ENCODE assay signal across 15 mouse cellular contexts in the genomic region with DNA sequence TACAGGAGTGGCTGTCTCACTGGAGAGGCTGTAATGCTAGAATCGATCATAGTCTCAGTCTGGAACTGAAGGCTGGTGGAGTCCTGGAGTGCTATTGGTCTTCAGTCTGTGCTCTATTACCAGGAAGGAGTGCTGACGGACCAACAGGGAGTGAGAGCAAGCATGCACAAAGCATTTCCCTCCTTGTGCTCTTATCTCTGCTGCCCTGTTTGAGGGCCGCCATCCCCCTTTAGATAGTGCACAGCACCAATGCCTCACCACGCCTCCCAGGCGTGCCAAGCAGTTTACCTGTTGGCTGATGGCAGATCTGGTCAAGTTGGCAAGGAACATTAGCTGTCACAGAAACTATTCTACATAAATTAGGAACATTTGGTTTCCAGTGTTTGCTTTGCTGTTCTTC. TPM values are rescaled to one million over a fixed set of nuclear protein-coding genes. Genes with fewer than 3 reads are reported as not detected.
DNase-seq lines count a peak whose midpoint lies in the region; ATAC-seq and TF ChIP-seq lines count a peak whose summit lies in the region.
"Had no signal": no experiment of that assay in that cellular context is flagged by ENCODE, and none has a peak within 500 bp of the region (broad histone marks: within the 10 kb centered on the region; RNA-seq: fewer than 3 reads in every experiment).

No protein-coding gene starts in this region.

- no peaks in the 10 kb centered on the region for H3K9me3 ChIP-seq in kidney, embryonic 14.5 days (ENCODE audit: control insufficient read depth, low read length)
- no peaks in the 10 kb centered on the region for H3K9me3 ChIP-seq in liver, embryonic 11.5 days (ENCODE audit: control insufficient read depth, low read length)
- no peaks in the 10 kb centered on the region for H3K9me3 ChIP-seq in stomach, embryonic 14.5 days (ENCODE audit: control insufficient read depth, low read depth, low read length)
- no peaks in the 10 kb centered on the region for H3K9me3 ChIP-seq in forebrain, embryonic 10.5 days
- H3K9me3 ChIP-seq: limb, embryonic 15.5 days had no signal

- ATAC-seq in kidney, embryonic 14.5 days (ENCODE audit: low FRiP score, low TSS enrichment) = no peak
- ATAC-seq in common myeloid progenitor, adult 5-6 weeks (replicated peaks; ENCODE audit: low read depth, poor library complexity, severe bottlenecking) = peak; percentile 70
- ATAC-seq in liver, embryonic 11.5 days (replicated peaks; ENCODE audit: low FRiP score) = peak; percentile 98
- ATAC-seq in stomach, embryonic 14.5 days (ENCODE audit: insufficient number of reproducible peaks, insufficient read depth, low FRiP score, low read depth) = peak; percentile 56; the same call in 1 of the 2 replicates
- ATAC-seq: CD4-positive, CD25-positive, alpha-beta regulatory T cell, adult 4 months; Patski had no signal

- H3K36me3 ChIP-seq in kidney, adult 2 months (ENCODE audit: control insufficient read depth, insufficient read depth, low read length) = no peaks in the 10 kb centered on the region
- H3K36me3 ChIP-seq in kidney, embryonic 14.5 days (ENCODE audit: control insufficient read depth, insufficient read depth, low read length) = no peaks in the 10 kb centered on the region
- no peaks in the 10 kb centered on the region for H3K36me3 ChIP-seq in liver, embryonic 11.5 days (ENCODE audit: control insufficient read depth, insufficient read depth, low read length)
- no peaks in the 10 kb centered on the region for H3K36me3 ChIP-seq in stomach, embryonic 14.5 days (ENCODE audit: control insufficient read depth, insufficient read depth, low read length)
- peaks cover 28% of the 10 kb centered on the region for H3K36me3 ChIP-seq in forebrain, embryonic 10.5 days (replicated peaks)

- no peak overlapping the region for H3K4me3 ChIP-seq in kidney, adult 2 months (ENCODE audit: insufficient read depth, low read depth, low read length)
- no peak overlapping the region for H3K4me3 ChIP-seq in kidney, embryonic 14.5 days (ENCODE audit: low read length)
- H3K4me3 ChIP-seq in liver, embryonic 11.5 days (ENCODE audit: low read depth, low read length) = no peak overlapping the region
- H3K4me3 ChIP-seq in stomach, embryonic 14.5 days (ENCODE audit: low read depth, low read length) = no peak overlapping the region
- no peak overlapping the region for H3K4me3 ChIP-seq in cerebellum, adult 2 months (replicated peaks; ENCODE audit: insufficient read depth, low read depth, low read length)
- no peak overlapping the region for H3K4me3 ChIP-seq in forebrain, embryonic 10.5 days
- H3K4me3 ChIP-seq: left cerebral cortex, adult 2 months; limb, embryonic 15.5 days had no signal

- TF ChIP-seq CTCF in kidney, adult 2 months (conservative IDR thresholded peaks at IDR 0.05; ENCODE audit: insufficient read depth, insufficient read length, low read depth, low read length) = no peak
- no peak for TF ChIP-seq CTCF in cerebellum, adult 2 months (IDR thresholded peaks at IDR 0.05; ENCODE audit: borderline replicate concordance, insufficient read depth, low read depth, low read length)

- H3K4me1 ChIP-seq in kidney, adult 2 months (ENCODE audit: control insufficient read depth, insufficient read depth, low read length) = peaks cover 32% of the 10 kb centered on the region
- H3K4me1 ChIP-seq in kidney, embryonic 14.5 days (ENCODE audit: control insufficient read depth, insufficient read depth, low read length) = peaks cover 4% of the 10 kb centered on the region; the same call in 1 of the 2 replicates
- peaks cover 30% of the 10 kb centered on the region for H3K4me1 ChIP-seq in liver, embryonic 11.5 days (replicated peaks; ENCODE audit: control insufficient read depth, insufficient read depth, low read length)
- H3K4me1 ChIP-seq in stomach, embryonic 14.5 days (ENCODE audit: control insufficient read depth, insufficient read depth, low read length) = peaks cover 9% of the 10 kb centered on the region
- H3K4me1 ChIP-seq in cerebellum, adult 2 months (ENCODE audit: control insufficient read depth, insufficient read depth, low read length) = no peaks in the 10 kb centered on the region
- H3K4me1 ChIP-seq in forebrain, embryonic 10.5 days = no peaks in the 10 kb centered on the region

- no peak overlapping the region for H3K4me2 ChIP-seq in kidney, embryonic 14.5 days (replicated peaks; ENCODE audit: low read depth, low read length)
- peak overlapping the region; percentile 6; the same call in 1 of the 2 replicates for H3K4me2 ChIP-seq in liver, embryonic 11.5 days
- no peak overlapping the region for H3K4me2 ChIP-seq in stomach, embryonic 14.5 days (replicated peaks; ENCODE audit: low read depth, low read length)
- H3K4me2 ChIP-seq: limb, embryonic 15.5 days had no signal

- WGBS in kidney, adult 2 months = 63% methylated on average over 5 of the region's 5 CpGs
- WGBS in kidney, embryonic 14.5 days = 88% methylated on average over 5 of the region's 5 CpGs
- 30% methylated on average over 5 of the region's 5 CpGs for WGBS in liver, embryonic 11.5 days
- WGBS in stomach, embryonic 14.5 days = 69% methylated on average over 5 of the region's 5 CpGs
- WGBS in cerebellum, adult 2 months = 71% methylated on average over 5 of the region's 5 CpGs
- 86% methylated on average over 5 of the region's 5 CpGs for WGBS in forebrain, embryonic 10.5 days

- no peak overlapping the region for H3K9ac ChIP-seq in kidney, embryonic 14.5 days (ENCODE audit: low read depth, low read length)
- H3K9ac ChIP-seq in liver, embryonic 11.5 days (ENCODE audit: low read depth, low read length) = no peak overlapping the region
- H3K9ac ChIP-seq in stomach, embryonic 14.5 days (replicated peaks; ENCODE audit: low read depth, low read length) = no peak overlapping the region
- H3K9ac ChIP-seq: limb, embryonic 15.5 days had no signal

- H3K27me3 ChIP-seq in kidney, adult 2 months (replicated peaks; ENCODE audit: control insufficient read depth, insufficient read depth, low read length) = no peaks in the 10 kb centered on the region
- H3K27me3 ChIP-seq in kidney, embryonic 14.5 days (ENCODE audit: control insufficient read depth, insufficient read depth, low read length) = no peaks in the 10 kb centered on the region
- H3K27me3 ChIP-seq in liver, embryonic 11.5 days (replicated peaks; ENCODE audit: control insufficient read depth, insufficient read depth, low read length) = no peaks in the 10 kb centered on the region
- H3K27me3 ChIP-seq in stomach, embryonic 14.5 days (ENCODE audit: control insufficient read depth, insufficient read depth, low read length) = no peaks in the 10 kb centered on the region
- H3K27me3 ChIP-seq in cerebellum, adult 2 months (ENCODE audit: control insufficient read depth, insufficient read depth, low read length) = no peaks in the 10 kb centered on the region
- no peaks in the 10 kb centered on the region for H3K27me3 ChIP-seq in forebrain, embryonic 10.5 days (ENCODE audit: poor library complexity, severe bottlenecking)
- H3K27me3 ChIP-seq: limb, embryonic 15.5 days; Patski had no signal

- no peak for TF ChIP-seq POLR2A in kidney, adult 2 months (IDR thresholded peaks at IDR 0.05; ENCODE audit: low read depth, low read length)
- TF ChIP-seq POLR2A in cerebellum, adult 2 months (IDR thresholded peaks at IDR 0.05; ENCODE audit: borderline replicate concordance, insufficient read depth, low read length) = no peak

- DNase-seq in kidney, adult 2 months = no peak
- DNase-seq in liver, embryonic 11.5 days (ENCODE audit: low spot score) = no peak
- no peak for DNase-seq in adrenal gland, adult 18-20 months (ENCODE audit: low spot score in 2 of 2)
- DNase-seq in cerebellum, adult 2 months = no peak
- no peak for DNase-seq in forebrain, embryonic 10.5 days (ENCODE audit: extremely low spot score, low spot score)
- DNase-seq: adrenal gland, postnatal 10 days; cerebellum, adult 18-20 months; right cerebral cortex, postnatal 4 days had no signal

- H3K27ac ChIP-seq in kidney, adult 2 months (ENCODE audit: insufficient read depth, low read depth, low read length) = 0 out of 2 replicates have a peak overlapping the region, but pooled peaks have one; percentile 12
- H3K27ac ChIP-seq in kidney, embryonic 14.5 days (ENCODE audit: low read depth, low read length) = no peak overlapping the region
- H3K27ac ChIP-seq in liver, embryonic 11.5 days (ENCODE audit: low read depth, low read length) = peak overlapping the region; percentile 45; the same call in 1 of the 2 replicates
- no peak overlapping the region for H3K27ac ChIP-seq in stomach, embryonic 14.5 days (ENCODE audit: low read length)
- no peak overlapping the region for H3K27ac ChIP-seq in cerebellum, adult 2 months (ENCODE audit: insufficient read depth, low read length)
- no peak overlapping the region for H3K27ac ChIP-seq in forebrain, embryonic 10.5 days
- H3K27ac ChIP-seq: left cerebral cortex, adult 2 months; limb, embryonic 15.5 days had no signal

RNA-seq across cellular contexts. Expression of a gene that starts 11.4 kb away (rescaled TPM):
- polyA plus RNA-seq in kidney, adult 2 months (2012; rRNA removed) = 21.4 and 22.3 TPM in 2 replicates
- 15.7 and 16.4 TPM in 2 replicates for polyA plus RNA-seq in kidney, embryonic 14.5 days (2014; fragmentation: Nextera tagmentation; extraction: Ambion mirVana)
- 65.3 and 75.6 TPM in 2 replicates for total RNA-seq in common myeloid progenitor, adult 5-6 weeks (2017)
- 12.6 and 15.1 TPM in 2 replicates for polyA plus RNA-seq in liver, embryonic 11.5 days (2014; fragmentation: Nextera tagmentation; extraction: Ambion mirVana)
- polyA plus RNA-seq in stomach, embryonic 14.5 days (2014; fragmentation: Nextera tagmentation; extraction: Ambion mirVana) = 12.0 and 13.8 TPM in 2 replicates
- 10 to 100 TPM; 35.2 to 36.6 TPM for total RNA-seq in adrenal gland, adult 18-20 months (2021)
- polyA plus RNA-seq in cerebellum, adult 2 months (2012; rRNA removed) = 22.4 and 22.7 TPM in 2 replicates
- polyA plus RNA-seq in forebrain, embryonic 10.5 days (2016; fragmentation: Nextera tagmentation; extraction: Ambion mirVana) = 7.6 and 8.6 TPM in 2 replicates

Comparison
In these comparisons a context has a peak if more than half of its experiments do, and no peak if none do; other contexts are left out.
1. H3K27ac ChIP-seq: peak in kidney, adult 2 months (single experiment) and liver, embryonic 11.5 days (single experiment); none in kidney, embryonic 14.5 days (single experiment), stomach, embryonic 14.5 days (single experiment), cerebellum, adult 2 months (single experiment) and forebrain, embryonic 10.5 days (single experiment).